21 mouse cellular contexts compared by ENCODE assay signal in genomic region chr6:90590707-90591106, GRCm38 (mm10). TPM values are rescaled to one million over a fixed set of nuclear protein-coding genes. Genes with fewer than 3 reads are reported as not detected.
A peak's percentile ranks its signal among the peaks of the same experiment; 100 is the strongest.
DNase-seq lines count a peak whose midpoint lies in the region; ATAC-seq lines count a peak whose summit lies in the region.
"Had no signal": no experiment of that assay in that cellular context is flagged by ENCODE, and none has a peak within 500 bp of the region (broad histone marks: within the 10 kb centered on the region; RNA-seq: fewer than 3 reads in every experiment).

No protein-coding gene starts in this region.

- DNase-seq in frontal cortex, postnatal 25 days (ENCODE audit: low spot score in 2 of 2) = no peak
- peak; percentile 46 for DNase-seq in right cerebral cortex, adult 18-20 months
- DNase-seq in right cerebral cortex, adult 2 months (ENCODE audit: low spot score in 2 of 2) = no peak
- no peak for DNase-seq in gastrocnemius, postnatal 10 days
- DNase-seq: adrenal gland, adult 8-10 months; adrenal gland, postnatal 14 days; adrenal gland, postnatal 36 days; B cell, adult 2 months; cerebellum, adult 11 months; cerebellum, adult 18-20 months; cerebellum, adult 8-10 months; cerebellum, adult 9-11 months; cerebellum, postnatal 14 days; cerebellum, postnatal 36 days; embryo, embryonic 11 days had no signal

- peak; percentile 91 for ATAC-seq in frontal cortex, adult (ENCODE audit: low TSS enrichment)
- ATAC-seq: activated CD4-positive, CD25-positive, alpha-beta regulatory T cell, adult 4 months; CD4-positive, CD25-positive, alpha-beta regulatory T cell, adult 4 months; forebrain, embryonic 14.5 days; forebrain, embryonic 16.5 days; Patski had no signal

RNA-seq across cellular contexts. Expression of gene Slc41a3, which starts 13.8 kb away (rescaled TPM):
- total RNA-seq in gastrocnemius, postnatal 10 days (2021) = 10 to 100 TPM; 52.9 to 60.3 TPM
